ENCODE assay signal across 17 mouse cellular contexts in the genomic region with DNA sequence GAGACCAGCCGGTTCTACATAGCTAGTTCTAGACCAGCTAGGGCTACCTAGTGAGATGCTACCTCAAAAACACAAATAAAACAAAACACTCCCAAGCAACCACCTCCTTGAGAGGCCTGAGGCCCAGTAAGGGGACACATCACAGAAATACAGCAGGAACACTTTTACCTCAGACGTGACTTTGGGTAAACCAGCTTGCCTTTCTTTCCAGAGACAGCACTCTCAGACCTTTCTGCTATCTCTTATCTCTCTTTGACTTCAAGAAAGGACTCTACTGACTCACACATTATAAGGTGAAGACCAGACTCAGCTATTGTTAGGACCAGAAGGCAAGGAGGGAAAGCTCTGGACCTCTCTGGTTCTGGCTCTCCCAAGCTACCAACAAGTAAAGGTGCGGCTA. TPM values are rescaled to one million over a fixed set of nuclear protein-coding genes. Genes with fewer than 3 reads are reported as not detected.
"Had no signal": no experiment of that assay in that cellular context is flagged by ENCODE, and none has a peak within 500 bp of the region (broad histone marks: within the 10 kb centered on the region; RNA-seq: fewer than 3 reads in every experiment).

No protein-coding gene starts in this region.

- H3K27ac ChIP-seq: liver, embryonic 14.5 days; stomach, postnatal 0 days had no signal

- H3K9me3 ChIP-seq: limb, embryonic 12.5 days; midbrain, embryonic 13.5 days; neural tube, embryonic 13.5 days had no signal

- H3K9ac ChIP-seq: liver, embryonic 14.5 days had no signal

- DNase-seq: kidney, adult 8-10 months; layer of hippocampus, adult 9-11 months; layer of hippocampus, postnatal 36 days; lung, adult 2 months; lung, postnatal 36 days; right cerebral cortex, postnatal 14 days; thymus, postnatal 14 days had no signal

- H3K27me3 ChIP-seq: limb, embryonic 12.5 days; midbrain, embryonic 13.5 days; neural tube, embryonic 13.5 days had no signal

RNA-seq across cellular contexts. Expression of a gene that starts 33.9 kb away (rescaled TPM):
- total RNA-seq: layer of hippocampus, postnatal 36 days; left cerebral cortex, adult 8-10 months; left cerebral cortex, postnatal 25 days; megakaryocyte progenitor cell, adult 5-6 weeks; midbrain, postnatal 0 days had no signal
- polyA plus RNA-seq: intestine, postnatal 0 days; limb, embryonic 12.5 days; midbrain, embryonic 13.5 days; midbrain, postnatal 0 days had no signal
